Mouse (Mus musculus) olfactory bulb, adult 2 months (tissue): ENCODE data around the gene Fam216a.

ENCODE experiments used
- CTCF ChIP-seq: fragments of 200-500 bp; IDR thresholded peaks from 2 replicates; pipeline ENCODE4 v1.5.1; 2012; ENCODE audit warnings: low read depth, mild to moderate bottlenecking, low read length, moderate library complexity; ENCODE audit not compliant: insufficient read depth
- POLR2A ChIP-seq: fragments of 200-500 bp; IDR thresholded peaks from 2 replicates; pipeline ENCODE4 v1.6.1; 2012; ENCODE audit warnings: mild to moderate bottlenecking, low read depth, low read length, moderate library complexity; ENCODE audit not compliant: insufficient read depth

- TF ChIP-seq CTCF (no peak), POLR2A (no peak)
These were observed 48.6 kb downstream of the Fam216a start for GRCm38 (mm10) chr5:122323523-122323922.
